Mouse (Mus musculus) embryonic facial prominence, embryonic 11.5 days (tissue): ENCODE data around the gene Slc30a3. TPM values are rescaled to one million over a fixed set of nuclear protein-coding genes. Genes with fewer than 3 reads are reported as not detected.
"Not testable (repeated sequence)": the region's sequence is repeated elsewhere in the genome, so short reads cannot be mapped to it uniquely, and the experiment has no call there.

Experiments
- ATAC-seq: fragments of 200-750 bp; cut with Nextera tagmentation; replicated peaks from 2 replicates; pipeline ENCODE4 v1.8.0; 2017; ENCODE audit warnings: low read depth; ENCODE audit not compliant: insufficient number of reproducible peaks, low FRiP score, low TSS enrichment
- DNase-seq: peaks from one replicate; pipeline ENCODE4 v3.0.0-alpha.2; 2015; ENCODE audit warnings: low spot score
- H3K27ac ChIP-seq: fragments of 300-500 bp; sonication (generic); replicated peaks from 2 replicates; pipeline ENCODE4 v1.5.1; 2014; ENCODE audit warnings: mild to moderate bottlenecking, low read depth, low read length, control low read depth
- H3K27me3 ChIP-seq: fragments of 300-500 bp; sonication (generic); 2 replicates; pipeline ENCODE4 v1.6.1; 2014; ENCODE audit warnings: mild to moderate bottlenecking, low read length, moderate library complexity, mixed read lengths; ENCODE audit not compliant: control insufficient read depth, insufficient read depth
- H3K36me3 ChIP-seq: fragments of 300-500 bp; sonication (generic); replicated peaks from 2 replicates; pipeline ENCODE4 v1.6.1; 2014; ENCODE audit warnings: low read depth, mild to moderate bottlenecking, low read length, moderate library complexity, mixed read lengths; ENCODE audit not compliant: control insufficient read depth, insufficient read depth
- H3K4me1 ChIP-seq: fragments of 300-500 bp; sonication (generic); 2 replicates; pipeline ENCODE4 v1.6.1; 2014; ENCODE audit warnings: low read length, mixed read lengths; ENCODE audit not compliant: control insufficient read depth, insufficient read depth
- H3K4me2 ChIP-seq: fragments of 300-500 bp; sonication (generic); 2 replicates; pipeline ENCODE4 v1.6.1; 2014; ENCODE audit warnings: low read depth, mild to moderate bottlenecking, control low read depth, low read length, moderate library complexity
- H3K4me3 ChIP-seq: fragments of 300-500 bp; sonication (generic); 2 replicates; pipeline ENCODE4 v1.5.1; 2014; ENCODE audit warnings: low read depth, low read length, control low read depth
- H3K9ac ChIP-seq: fragments of 300-500 bp; sonication (generic); replicated peaks from 2 replicates; pipeline ENCODE4 v1.6.1; 2014; ENCODE audit warnings: mild to moderate bottlenecking, control low read depth, low read length
- H3K9me3 ChIP-seq: fragments of 300-500 bp; sonication (generic); replicated peaks from 2 replicates; pipeline ENCODE4 v1.6.1; 2016; ENCODE audit warnings: mild to moderate bottlenecking, low read length, inconsistent platforms, mixed read lengths; ENCODE audit not compliant: control insufficient read depth
- WGBS: fragments of 180-500 bp; shearing (Covaris S2); extraction: QIAGEN DNeasy Blood & Tissue Kit; methylation state at CpG from one replicate; pipeline ENCODE4 v1.1.7; 2014; 5-methylcytosine and 5-hydroxymethylcytosine counted together
- polyA plus RNA-seq: library from polyadenylated mRNA; unstranded; fragments of >200 nt; fragmentation: Nextera tagmentation; extraction: Ambion mirVana; gene quantifications from 2 replicates; pipeline ENCODE4 v1.2.1, GENCODE M21; 2014

The Slc30a3 gene
- polyA plus RNA-seq, 1 experiment from 2014 or later: 0.46 TPM

GRCm38 (mm10) chr5:31036556-31036955 is 71.5 kb downstream of the Slc30a3 start:
- 80% methylated on average over 11 of the region's 11 CpGs for whole genome bisulfite sequencing
- H3K36me3 ChIP-seq, H3K9me3 ChIP-seq, H3K4me1 ChIP-seq, ATAC-seq, H3K27me3 ChIP-seq, DNase-seq, H3K4me3 ChIP-seq, H3K9ac ChIP-seq, H3K4me2 ChIP-seq, H3K27ac ChIP-seq: not testable (repeated sequence)

Other genes starting within 250 kb of the Slc30a3 start
- 37.5 and 42.3 TPM in 2 replicates for gene Tmem214, start 240.2 kb downstream of the Slc30a3 start, polyA plus RNA-seq
- gene Agbl5, start 219.5 kb downstream of the Slc30a3 start, polyA plus RNA-seq: 31.5 and 33.0 TPM in 2 replicates
- 347 and 379 TPM in 2 replicates for gene Ost4, start 200.4 kb downstream of the Slc30a3 start, polyA plus RNA-seq
- 79.7 and 95.4 TPM in 2 replicates for gene Emilin1, start 194.8 kb downstream of the Slc30a3 start, polyA plus RNA-seq
- 9.2 and 9.9 TPM in 2 replicates for gene Khk, start 186.8 kb downstream of the Slc30a3 start, polyA plus RNA-seq
- gene Cgref1, start 162.6 kb downstream of the Slc30a3 start, polyA plus RNA-seq: 3.7 and 4.4 TPM in 2 replicates
- 88.2 and 95.1 TPM in 2 replicates for gene Preb, start 147.9 kb downstream of the Slc30a3 start, polyA plus RNA-seq
- gene Tcf23, start 139.6 kb downstream of the Slc30a3 start, polyA plus RNA-seq: not detected in 2 replicates
- gene Atraid, start 59.9 kb downstream of the Slc30a3 start, polyA plus RNA-seq: 88.2 and 105 TPM in 2 replicates
- 6.6 and 6.7 TPM in 2 replicates for gene Slc5a6, start 59.3 kb downstream of the Slc30a3 start, polyA plus RNA-seq
- 21.3 and 23.5 TPM in 2 replicates for gene Cad, start 53.5 kb downstream of the Slc30a3 start, polyA plus RNA-seq
- gene Dnajc5g, start 2.0 kb downstream of the Slc30a3 start, polyA plus RNA-seq: not detected in 2 replicates
- gene Trim54, start 8.5 kb upstream of the Slc30a3 start, polyA plus RNA-seq: not detected in 2 replicates
- not detected in 2 replicates for gene Ucn, start 30.6 kb upstream of the Slc30a3 start, polyA plus RNA-seq
- gene Mpv17, start 46.0 kb upstream of the Slc30a3 start, polyA plus RNA-seq: 50.5 and 50.8 TPM in 2 replicates
- 1.2 and 1.3 TPM in 2 replicates for gene Gm29609, start 71.7 kb upstream of the Slc30a3 start, polyA plus RNA-seq
- 66.6 and 66.8 TPM in 2 replicates for gene Gtf3c2, start 71.9 kb upstream of the Slc30a3 start, polyA plus RNA-seq
- 150 and 158 TPM in 2 replicates for gene Snx17, start 85.0 kb upstream of the Slc30a3 start, polyA plus RNA-seq
- 68.2 and 81.7 TPM in 2 replicates for gene Eif2b4, start 85.2 kb upstream of the Slc30a3 start, polyA plus RNA-seq
- 4.0 and 5.0 TPM in 2 replicates for gene Zfp513, start 94.1 kb upstream of the Slc30a3 start, polyA plus RNA-seq
- 142 and 147 TPM in 2 replicates for gene Ppm1g, start 112.5 kb upstream of the Slc30a3 start, polyA plus RNA-seq
- gene Nrbp1, start 132.6 kb upstream of the Slc30a3 start, polyA plus RNA-seq: 138 and 140 TPM in 2 replicates
- 0.57 and 0.58 TPM in 2 replicates for gene Gm9970, start 133.0 kb upstream of the Slc30a3 start, polyA plus RNA-seq
- 12.4 and 14.6 TPM in 2 replicates for gene Krtcap3, start 143.5 kb upstream of the Slc30a3 start, polyA plus RNA-seq
- gene Ift172, start 182.9 kb upstream of the Slc30a3 start, polyA plus RNA-seq: 31.2 and 38.6 TPM in 2 replicates
- gene Fndc4, start 187.8 kb upstream of the Slc30a3 start, polyA plus RNA-seq: 58.2 and 67.5 TPM in 2 replicates
- gene Gckr, start 189.2 kb upstream of the Slc30a3 start, polyA plus RNA-seq: 0.48 and 0.49 TPM in 2 replicates